Mouse (Mus musculus): ENCODE data around the gene Sf1. TPM values are rescaled to one million over a fixed set of nuclear protein-coding genes. Genes with fewer than 3 reads are reported as not detected.
A peak's percentile ranks its signal among the peaks of the same experiment; 100 is the strongest.

The Sf1 gene
- polyA plus RNA-seq, 1 experiment = 340 TPM

DNA sequence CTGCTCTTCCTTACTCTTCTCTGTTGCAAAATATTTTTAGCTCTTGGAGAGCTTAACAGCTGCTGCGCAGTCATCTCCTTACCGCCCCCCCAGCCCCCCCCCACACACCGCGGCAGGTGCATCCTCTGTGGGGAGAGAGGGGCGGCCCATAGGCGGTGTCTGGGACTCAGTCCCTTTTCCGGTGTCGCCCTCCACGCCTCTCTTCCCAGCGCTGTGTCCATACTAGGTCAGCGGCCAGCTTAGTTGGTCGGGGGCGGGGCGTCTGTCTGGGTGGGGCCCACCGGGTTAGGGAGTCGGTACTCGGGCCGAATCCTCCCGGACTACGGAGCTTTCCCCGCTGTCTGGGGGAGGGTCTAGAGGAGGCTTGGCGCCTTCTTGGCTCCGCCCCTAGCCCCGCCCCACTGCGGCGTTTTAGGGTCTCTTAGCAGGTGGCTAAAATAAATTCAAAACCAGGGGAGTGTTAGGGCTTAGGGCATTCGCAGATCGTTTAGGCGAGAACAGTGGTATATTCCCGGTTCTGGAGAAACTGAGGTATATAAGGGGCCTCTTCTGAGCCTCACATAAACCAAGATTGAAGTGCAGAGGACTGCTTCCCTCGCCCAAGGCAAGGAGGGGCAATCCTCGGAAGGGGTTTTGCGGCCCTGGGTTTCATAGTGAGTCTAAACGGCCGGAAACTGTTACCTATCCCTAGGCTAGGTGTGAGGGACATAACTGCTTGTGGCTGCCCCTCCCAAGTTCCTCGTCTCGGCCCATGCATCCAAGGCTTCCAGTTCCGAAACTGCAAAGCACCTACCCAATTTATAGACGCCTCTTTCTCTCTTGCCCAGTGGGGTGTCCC lies 35.2 kb downstream of the Sf1 start:
- 2% methylated on average over 39 of the region's 39 CpGs for WGBS
- Histone ChIP-seq H3K27ac (ENCODE audit: insufficient read depth, low read depth, low read length) (no peak overlapping the region; the same call in 1 of the 2 replicates), H3K4me1 (ENCODE audit: control insufficient read depth, insufficient read depth, low read length) (peaks cover 42% of the 10 kb centered on the region), H3K4me3 (ENCODE audit: insufficient read depth, low read depth, low read length) (peak overlapping the region; percentile 64)
- no peak for TF ChIP-seq POLR2A (IDR thresholded peaks at IDR 0.05; ENCODE audit: insufficient read depth, low read depth, low read length)
- no peak for TF ChIP-seq CTCF (IDR thresholded peaks at IDR 0.05; ENCODE audit: insufficient read depth, low read depth, low read length)

DNA sequence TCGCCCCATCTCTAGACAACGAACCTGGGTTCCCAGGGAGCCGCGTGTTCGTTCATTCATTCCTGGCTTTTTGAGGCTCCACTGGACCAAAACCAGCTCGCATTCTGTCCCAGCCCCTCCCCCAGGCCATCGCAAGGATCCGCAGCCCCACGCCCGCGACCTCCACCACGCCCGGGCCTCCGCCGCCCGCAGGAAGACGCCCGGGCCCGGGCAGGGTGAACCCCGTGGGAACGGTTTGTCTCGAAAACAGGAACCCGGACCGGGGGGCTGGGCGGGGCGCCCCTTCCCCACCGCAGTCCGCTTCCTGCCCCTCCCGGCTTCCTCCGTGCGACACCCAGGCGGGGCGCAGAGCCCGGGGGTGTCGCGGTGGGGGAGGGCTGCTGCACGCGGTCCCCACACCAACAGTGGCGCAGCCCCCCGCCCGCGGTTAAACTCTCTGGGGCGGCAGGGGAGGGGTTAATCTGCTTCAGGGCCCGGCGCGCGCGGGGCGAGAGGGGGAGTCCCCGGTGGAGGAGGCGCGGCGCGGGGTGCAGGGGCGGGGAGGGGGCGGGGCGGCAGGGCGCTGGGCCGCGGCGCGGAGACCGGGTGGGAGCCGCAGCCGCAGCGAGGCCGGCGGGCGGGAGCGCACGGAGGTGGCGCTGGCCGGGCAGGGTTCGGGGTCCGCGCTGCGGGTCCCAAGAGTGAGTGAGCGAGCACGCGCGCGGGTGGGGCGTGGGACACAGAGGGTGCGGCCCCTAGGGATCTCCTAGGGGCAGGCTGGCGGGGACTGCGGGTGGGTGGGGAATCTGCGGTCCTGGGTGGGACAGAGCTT lies 36.0 kb downstream of the Sf1 start, which contains the start of gene Rasgrp2:
Rasgrp2 (plus strand) TSS at position 56 of the 811 bp plus-strand sequence.
- Histone ChIP-seq H3K4me1 (ENCODE audit: control insufficient read depth, insufficient read depth, low read length) (peaks cover 50% of the 10 kb centered on the region), H3K4me3 (ENCODE audit: insufficient read depth, low read depth, low read length) (peak within 1 kb of the TSS; percentile 64), H3K27ac (ENCODE audit: insufficient read depth, low read depth, low read length) (peak within 1 kb of the TSS; percentile 9; the same call in 1 of the 2 replicates)
- TF ChIP-seq POLR2A (IDR thresholded peaks at IDR 0.05; ENCODE audit: insufficient read depth, low read depth, low read length) (no peak), CTCF (IDR thresholded peaks at IDR 0.05; ENCODE audit: insufficient read depth, low read depth, low read length) (no peak)
- 1% methylated on average over 82 of the region's 87 CpGs for WGBS

- peaks cover 57% of the 10 kb centered on the region for H3K4me1 ChIP-seq (ENCODE audit: control insufficient read depth, insufficient read depth, low read length)
- TF ChIP-seq POLR2A (IDR thresholded peaks at IDR 0.05; ENCODE audit: insufficient read depth, low read depth, low read length) (no peak), CTCF (IDR thresholded peaks at IDR 0.05; ENCODE audit: insufficient read depth, low read depth, low read length) (no peak)
- H3K27ac ChIP-seq (ENCODE audit: insufficient read depth, low read depth, low read length) = peak overlapping the region; percentile 9
- 4% methylated on average over 29 of the region's 29 CpGs for WGBS
- peak overlapping the region; percentile 64 for H3K4me3 ChIP-seq (ENCODE audit: insufficient read depth, low read depth, low read length)
Measured at GRCm38 (mm10) chr19:6400096-6401086, 36.9 kb downstream of the Sf1 start.

- TF ChIP-seq CTCF (IDR thresholded peaks at IDR 0.05; ENCODE audit: insufficient read depth, low read depth, low read length) = peak; percentile 78
- no peak for TF ChIP-seq POLR2A (IDR thresholded peaks at IDR 0.05; ENCODE audit: insufficient read depth, low read depth, low read length)
- H3K4me1 ChIP-seq (ENCODE audit: control insufficient read depth, insufficient read depth, low read length) = peaks cover 59% of the 10 kb centered on the region
- H3K4me3 ChIP-seq (ENCODE audit: insufficient read depth, low read depth, low read length) = peak overlapping the region; percentile 64
- 1% methylated on average over 32 of the region's 32 CpGs for WGBS
- peak overlapping the region; percentile 9; the same call in 1 of the 2 replicates for H3K27ac ChIP-seq (ENCODE audit: insufficient read depth, low read depth, low read length)
Measured at GRCm38 (mm10) chr19:6401131-6401815, 37.8 kb downstream of the Sf1 start.

DNA sequence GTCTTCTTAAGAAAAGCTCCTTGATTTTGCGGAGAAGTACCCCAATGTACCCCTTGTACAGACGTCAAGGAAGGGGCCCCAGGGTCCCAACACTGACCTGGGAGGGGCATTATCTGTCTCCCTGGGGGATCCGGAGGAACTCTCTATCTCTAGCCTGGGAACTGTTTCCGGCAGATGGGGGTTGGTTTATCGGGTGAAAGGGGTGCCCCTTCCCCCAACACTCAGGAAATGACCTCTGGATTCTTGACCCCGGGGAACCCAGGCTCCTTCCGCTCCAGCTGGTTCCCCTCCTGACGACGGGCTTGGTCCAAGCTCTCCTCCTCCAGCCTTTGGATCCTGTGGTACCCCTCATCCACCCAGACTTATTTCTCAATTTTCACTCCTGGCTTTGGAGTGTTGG lies 38.5 kb downstream of the Sf1 start:
- no peak for TF ChIP-seq CTCF (IDR thresholded peaks at IDR 0.05; ENCODE audit: insufficient read depth, low read depth, low read length)
- no peak for TF ChIP-seq POLR2A (IDR thresholded peaks at IDR 0.05; ENCODE audit: insufficient read depth, low read depth, low read length)
- no peak overlapping the region for H3K27ac ChIP-seq (ENCODE audit: insufficient read depth, low read depth, low read length)
- 30% methylated on average over 9 of the region's 9 CpGs for WGBS
- peak overlapping the region; percentile 64 for H3K4me3 ChIP-seq (ENCODE audit: insufficient read depth, low read depth, low read length)
- H3K4me1 ChIP-seq (ENCODE audit: control insufficient read depth, insufficient read depth, low read length) = peaks cover 63% of the 10 kb centered on the region

GRCm38 (mm10) chr19:6403869-6404268 lies 40.4 kb downstream of the Sf1 start:
- H3K27ac ChIP-seq (ENCODE audit: insufficient read depth, low read depth, low read length) = no peak overlapping the region
- H3K4me1 ChIP-seq (ENCODE audit: control insufficient read depth, insufficient read depth, low read length) = peaks cover 68% of the 10 kb centered on the region
- 75% methylated on average over 10 of the region's 10 CpGs for WGBS
- no peak overlapping the region for H3K4me3 ChIP-seq (ENCODE audit: insufficient read depth, low read depth, low read length)
- no peak for TF ChIP-seq POLR2A (IDR thresholded peaks at IDR 0.05; ENCODE audit: insufficient read depth, low read depth, low read length)
- no peak for TF ChIP-seq CTCF (IDR thresholded peaks at IDR 0.05; ENCODE audit: insufficient read depth, low read depth, low read length)

DNA sequence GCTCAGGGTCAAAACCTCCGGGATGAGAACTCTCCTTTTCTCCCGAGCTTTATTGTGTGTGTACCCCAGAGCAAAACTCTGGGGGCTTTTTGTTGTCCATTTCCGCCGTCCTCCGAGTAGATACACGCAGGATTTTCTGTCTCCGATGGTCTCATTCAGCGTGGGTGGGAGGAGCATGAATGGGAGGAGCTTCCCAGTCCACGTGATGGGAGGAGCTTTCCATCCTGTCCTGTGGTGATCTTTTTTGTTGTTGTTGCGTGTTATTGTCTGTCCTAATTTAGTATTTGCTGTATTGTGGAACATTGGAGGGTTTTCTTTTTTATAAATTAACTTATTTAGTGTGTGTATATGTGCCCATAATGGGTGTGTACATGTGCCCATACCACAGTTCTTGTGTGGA lies 41.9 kb downstream of the Sf1 start:
- TF ChIP-seq POLR2A (IDR thresholded peaks at IDR 0.05; ENCODE audit: insufficient read depth, low read depth, low read length) (no peak), CTCF (IDR thresholded peaks at IDR 0.05; ENCODE audit: insufficient read depth, low read depth, low read length) (no peak)
- WGBS = 71% methylated on average over 10 of the region's 10 CpGs
- Histone ChIP-seq H3K4me3 (ENCODE audit: insufficient read depth, low read depth, low read length) (no peak overlapping the region), H3K4me1 (ENCODE audit: control insufficient read depth, insufficient read depth, low read length) (peaks cover 59% of the 10 kb centered on the region), H3K27ac (ENCODE audit: insufficient read depth, low read depth, low read length) (no peak overlapping the region)
